In the genomic region with DNA sequence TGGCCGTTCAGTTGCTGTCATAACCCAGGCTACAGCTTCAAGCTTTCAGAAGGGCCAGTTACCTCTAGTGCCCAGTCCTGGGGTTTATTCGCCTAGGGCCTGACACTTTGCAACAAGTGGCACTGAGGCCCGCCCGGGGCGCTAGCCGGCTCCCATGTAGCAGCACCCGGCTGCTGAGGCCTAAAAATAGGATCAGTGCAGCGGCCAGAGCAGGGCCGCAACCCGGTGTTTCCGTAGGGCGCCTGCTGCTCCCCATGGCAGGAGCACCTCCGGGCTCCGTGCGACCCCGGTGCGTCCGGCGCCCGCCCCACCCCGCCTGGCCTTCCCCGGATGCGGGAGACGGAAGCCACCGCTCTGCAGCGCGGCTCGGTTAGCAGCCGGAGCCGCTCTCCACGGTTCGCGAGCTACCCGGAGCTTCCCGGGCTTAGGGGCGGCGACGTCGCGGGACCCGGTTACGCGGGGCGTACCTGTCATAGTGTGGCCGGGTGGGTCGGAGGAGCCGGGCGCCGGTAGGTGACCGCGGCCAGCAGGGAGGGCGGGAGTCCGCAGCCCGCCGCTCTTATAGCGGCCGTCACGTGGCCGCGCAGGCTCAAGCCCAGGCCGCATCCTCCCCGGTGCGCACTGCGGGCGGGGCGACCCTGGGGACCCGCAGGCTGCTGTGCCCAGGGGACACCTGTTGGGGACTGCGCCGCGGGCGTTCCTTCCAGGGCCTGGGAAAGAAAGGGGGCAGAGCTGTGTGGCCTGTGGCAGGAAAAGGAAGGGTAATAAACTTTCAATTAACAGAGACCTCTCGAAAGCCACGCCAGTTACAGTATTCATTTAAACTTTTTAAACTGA, we compare ENCODE assay signal across 8 mouse cellular contexts. TPM values are rescaled to one million over a fixed set of nuclear protein-coding genes. Genes with fewer than 3 reads are reported as not detected.
DNase-seq lines count a peak whose midpoint lies in the region; ATAC-seq and TF ChIP-seq lines count a peak whose summit lies in the region.

TSS of gene Gyg (minus strand) at position 787 of the 837 bp plus-strand sequence.

- in situ Hi-C loops in ES-E14 (cut with MboI; ENCODE audit: low sequenced_read_pairs in 2 of 2, unreplicated experiment in 2 of 2) = no loop called here

- peak within 1 kb of the TSS; percentile 69 to 89 for H3K4me3 ChIP-seq in ES-E14 (ENCODE audit: insufficient read depth in 1 of 2, low read depth in 1 of 2, low read length in 2 of 2, poor library complexity in 1 of 2, severe bottlenecking in 1 of 2)
- H3K4me3 ChIP-seq in forebrain, embryonic 16.5 days (replicated peaks; ENCODE audit: low read length) = peak within 1 kb of the TSS; percentile 81
- peak within 1 kb of the TSS; percentile 86 for H3K4me3 ChIP-seq in lung, embryonic 15.5 days
- peak within 1 kb of the TSS; percentile 85 for H3K4me3 ChIP-seq in olfactory bulb, adult 2 months (ENCODE audit: insufficient read depth, low read depth, low read length)

- H3K9ac ChIP-seq in ES-E14 (ENCODE audit: insufficient read depth, low read depth, low read length, poor library complexity, severe bottlenecking) = peak within 1 kb of the TSS; percentile 76
- peak within 1 kb of the TSS; percentile 91 for H3K9ac ChIP-seq in forebrain, embryonic 16.5 days (replicated peaks; ENCODE audit: low read depth, low read length)
- peak within 1 kb of the TSS; percentile 89 for H3K9ac ChIP-seq in lung, embryonic 15.5 days

- H3K4me2 ChIP-seq in forebrain, embryonic 16.5 days (ENCODE audit: low read length) = peak within 1 kb of the TSS; percentile 94
- peak within 1 kb of the TSS; percentile 77 for H3K4me2 ChIP-seq in lung, embryonic 15.5 days

- H3K36me3 ChIP-seq in ES-E14 (ENCODE audit: control insufficient read depth, insufficient read depth, low read length, poor library complexity, severe bottlenecking) = no peaks in the 10 kb centered on the region
- H3K36me3 ChIP-seq in forebrain, embryonic 16.5 days (ENCODE audit: control insufficient read depth, insufficient read depth) = no peaks in the 10 kb centered on the region
- H3K36me3 ChIP-seq in lung, embryonic 15.5 days = peaks cover 5% of the 10 kb centered on the region

- DNase-seq in ES-E14 (ENCODE audit: low read depth, low spot score) = no peak
- peak; percentile 26 for DNase-seq in cerebellum, adult 11-12 months
- DNase-seq in heart, postnatal 25 days (ENCODE audit: low spot score) = peak; percentile 47
- peak in 1 of 2 experiments; percentile 54 for DNase-seq in layer of hippocampus, adult 18-20 months (ENCODE audit: low spot score in 2 of 2)
- DNase-seq in thymus, adult 18-20 months = peak; percentile 63 to 67

- H3K27me3 ChIP-seq in forebrain, embryonic 16.5 days (replicated peaks; ENCODE audit: control insufficient read depth, insufficient read depth, low read length) = no peaks in the 10 kb centered on the region
- no peaks in the 10 kb centered on the region for H3K27me3 ChIP-seq in lung, embryonic 15.5 days

- whole genome bisulfite sequencing in forebrain, embryonic 16.5 days = under 1% methylated on average over 67 of the region's 73 CpGs
- WGBS in lung, embryonic 15.5 days = under 1% methylated on average over 72 of the region's 73 CpGs
- under 1% methylated on average over 73 of the region's 73 CpGs for WGBS in olfactory bulb, adult 2 months

- 0 out of 4 replicates have a peak, but pooled peaks cover 0 to 2% of the 10 kb centered on the region in 2 experiments for H3K4me1 ChIP-seq in ES-E14 (ENCODE audit: control insufficient read depth in 2 of 2, insufficient read depth in 2 of 2, low read length in 2 of 2, poor library complexity in 1 of 2)
- peaks cover 5% of the 10 kb centered on the region for H3K4me1 ChIP-seq in forebrain, embryonic 16.5 days (replicated peaks; ENCODE audit: control insufficient read depth, insufficient read depth, low read length)
- H3K4me1 ChIP-seq in lung, embryonic 15.5 days = peaks cover 9% of the 10 kb centered on the region; the same call in 1 of the 2 replicates
- no peaks in the 10 kb centered on the region for H3K4me1 ChIP-seq in olfactory bulb, adult 2 months (ENCODE audit: control insufficient read depth, insufficient read depth, low read length)

- intact Hi-C loops in heart, postnatal 25 days (cut with DNase I) = loop anchor here (5.0 to 10.0 kb wide), 2 partner anchors 43 to 530 kb away; partner anchors contain the start of gene 1700064H15Rik

- peak; percentile 93 for ATAC-seq in forebrain, embryonic 16.5 days
- ATAC-seq in lung, embryonic 15.5 days (ENCODE audit: borderline replicate concordance, extremely low read depth, low FRiP score, low TSS enrichment) = peak; percentile 97

- H3K27ac ChIP-seq in ES-E14 (ENCODE audit: insufficient read depth, low read depth, low read length, poor library complexity, severe bottlenecking) = no peak within 1 kb of the TSS
- H3K27ac ChIP-seq in forebrain, embryonic 16.5 days (ENCODE audit: low read length) = no peak within 1 kb of the TSS
- peak within 1 kb of the TSS; percentile 68 for H3K27ac ChIP-seq in lung, embryonic 15.5 days
- H3K27ac ChIP-seq in olfactory bulb, adult 2 months (ENCODE audit: insufficient read depth, low read depth, low read length) = no peak within 1 kb of the TSS

- H3K9me3 ChIP-seq in ES-E14 (ENCODE audit: control insufficient read depth, insufficient read depth, low read depth, low read length) = no peaks in the 10 kb centered on the region
- H3K9me3 ChIP-seq in forebrain, embryonic 16.5 days (ENCODE audit: control insufficient read depth, low read length) = no peaks in the 10 kb centered on the region
- no peaks in the 10 kb centered on the region for H3K9me3 ChIP-seq in lung, embryonic 15.5 days

- TF ChIP-seq CTCF in olfactory bulb, adult 2 months (IDR thresholded peaks at IDR 0.05; ENCODE audit: insufficient read depth, low read depth, low read length) = no peak

- peak; percentile 55 for TF ChIP-seq POLR2A in olfactory bulb, adult 2 months (IDR thresholded peaks at IDR 0.05; ENCODE audit: insufficient read depth, low read depth, low read length)

TF ChIP-seq in ES-E14, 5 proteins besides CTCF, POLR2A, EP300 and RAD21:
- TF ChIP-seq MAFK (IDR thresholded peaks at IDR 0.05; ENCODE audit: insufficient read depth, low read depth, low read length) (no peak), ZNF384 (IDR thresholded peaks at IDR 0.05; ENCODE audit: low read depth, low read length) (no peak), ZC3H11A (IDR thresholded peaks at IDR 0.05; ENCODE audit: borderline replicate concordance, low read depth, low read length) (no peak), CHD2 (IDR thresholded peaks at IDR 0.05; ENCODE audit: low read depth, low read length) (no peak), HCFC1 (IDR thresholded peaks at IDR 0.05; ENCODE audit: borderline replicate concordance, insufficient read depth, low read length) (no peak)

RNA-seq across cellular contexts. Expression of gene Gyg, which starts in this region (rescaled TPM):
- total RNA-seq in ES-E14 (2012; rRNA removed) = 3.6 and 8.2 TPM in 2 replicates
- polyA plus RNA-seq in forebrain, embryonic 16.5 days (2015; fragmentation: Nextera tagmentation; extraction: Ambion mirVana) = 29.4 and 34.6 TPM in 2 replicates
- total RNA-seq in heart, postnatal 25 days (2021) = 100 to 1,000 TPM; 145 to 158 TPM
- 10 to 100 TPM; 43.2 to 46.7 TPM for total RNA-seq in layer of hippocampus, adult 18-20 months (2021)
- 326 and 333 TPM in 2 replicates for polyA plus RNA-seq in lung, embryonic 15.5 days (2015; fragmentation: Nextera tagmentation; extraction: Ambion mirVana)
- polyA plus RNA-seq in olfactory bulb, adult 2 months (2012; ENCODE audit: insufficient read depth, insufficient read length, low replicate concordance, missing spikeins) = not detected in 2 replicates
